Mouse (Mus musculus) CH12.LX (cell line): ENCODE data around the gene 1110002E22Rik.

Experiments used
- CTCF ChIP-seq, 2 experiments: IDR thresholded peaks in 1 of 2; conservative IDR thresholded peaks in 1 of 2; 2 replicates each; pipeline ENCODE4 v1.5.1; 2011 to 2012; ENCODE audit warnings: low read depth in 2 of 2, low read length in 2 of 2, improper control_type of control experiment in 1 of 2, inconsistent platforms in 1 of 2, mild to moderate bottlenecking in 1 of 2, moderate library complexity in 1 of 2
- E2F4 ChIP-seq: IDR thresholded peaks from 2 replicates; pipeline ENCODE4 v1.6.1; 2011; ENCODE audit warnings: low read depth, low read length, improper control_type of control experiment; ENCODE audit not compliant: insufficient replicate concordance
- EP300 ChIP-seq: IDR thresholded peaks from 2 replicates; pipeline ENCODE4 v1.6.1; 2011; ENCODE audit warnings: low read length, improper control_type of control experiment
- GABPA ChIP-seq: IDR thresholded peaks from 2 replicates; pipeline ENCODE4 v1.6.1; 2012; ENCODE audit warnings: low read depth, low read length, improper control_type of control experiment, inconsistent platforms; ENCODE audit not compliant: insufficient replicate concordance
- NRF1 ChIP-seq: IDR thresholded peaks from 2 replicates; pipeline ENCODE4 v1.6.1; 2014; ENCODE audit warnings: low read depth, mild to moderate bottlenecking, inconsistent platforms, low read length, improper control_type of control experiment, moderate library complexity
- POLR2A ChIP-seq: IDR thresholded peaks from 2 replicates; pipeline ENCODE4 v1.6.1; 2011; ENCODE audit warnings: low read depth, mild to moderate bottlenecking, improper control_type of control experiment, low read length
- POLR2AphosphoS2 ChIP-seq: IDR thresholded peaks from 2 replicates; pipeline ENCODE4 v1.6.1; 2011; ENCODE audit warnings: low read depth, low read length, improper control_type of control experiment
- RAD21 ChIP-seq: IDR thresholded peaks from 2 replicates; pipeline ENCODE4 v1.6.1; 2011; ENCODE audit warnings: low read depth, mild to moderate bottlenecking, low read length, improper control_type of control experiment, moderate library complexity
- RCOR1 ChIP-seq: conservative IDR thresholded peaks from 2 replicates; pipeline ENCODE4 v1.6.1; 2012; ENCODE audit warnings: low read depth, mild to moderate bottlenecking, inconsistent platforms, low read length, improper control_type of control experiment
- UBTF ChIP-seq: IDR thresholded peaks from 2 replicates; pipeline ENCODE4 v1.6.1; 2012; ENCODE audit warnings: low read depth, mild to moderate bottlenecking, inconsistent platforms, low read length, improper control_type of control experiment, moderate library complexity
- USF1 ChIP-seq: IDR thresholded peaks from 2 replicates; pipeline ENCODE4 v1.6.1; 2014; ENCODE audit warnings: low read depth, mild to moderate bottlenecking, inconsistent platforms, low read length, improper control_type of control experiment
- ZC3H11A ChIP-seq: IDR thresholded peaks from 2 replicates; pipeline ENCODE4 v1.6.1; 2012; ENCODE audit warnings: low read depth, mild to moderate bottlenecking, inconsistent platforms, low read length, improper control_type of control experiment
- ZMIZ1 ChIP-seq: IDR thresholded peaks from 2 replicates; pipeline ENCODE4 v1.6.1; 2012; ENCODE audit warnings: low read depth, mild to moderate bottlenecking, inconsistent platforms, low read length, improper control_type of control experiment

- TF ChIP-seq E2F4 (no peak), ZC3H11A (0 out of 2 replicates have a peak, but pooled peaks have one; percentile 5), GABPA (no peak), CTCF (conservative IDR thresholded peaks at IDR 0.05 in 1 of 2, IDR thresholded peaks at IDR 0.05 in 1 of 2; ENCODE audit: low read depth in 2 of 2, low read length in 2 of 2) (no peak), POLR2A (no peak), RAD21 (peak; percentile 24), EP300 (peak; percentile 95), NRF1 (0 out of 2 replicates have a peak, but pooled peaks have one; percentile 23), USF1 (peak; percentile 1; the same call in 1 of the 2 replicates), UBTF (no peak), POLR2AphosphoS2 (no peak), ZMIZ1 (peak; percentile 57; the same call in 1 of the 2 replicates), RCOR1 (no peak; the same call in 1 of the 2 replicates)
These were observed 48.0 kb upstream of the 1110002E22Rik start for GRCm38 (mm10) chr3:138016810-138017209.
